Mouse (Mus musculus) midbrain, embryonic 11.5 days (tissue): Measurements from ENCODE around the gene Prss45. TPM values are rescaled to one million over a fixed set of nuclear protein-coding genes. Genes with fewer than 3 reads are reported as not detected.
A peak's percentile ranks its signal among the peaks of the same experiment; 100 is the strongest.
"Not testable (repeated sequence)": the region's sequence is repeated elsewhere in the genome, so short reads cannot be mapped to it uniquely, and the experiment has no call there.

Experiments
- ATAC-seq: fragments of 200-750 bp; cut with Nextera tagmentation; 2 replicates; pipeline ENCODE4 v1.8.0; 2017; ENCODE audit warnings: moderate TSS enrichment, moderate library complexity; ENCODE audit not compliant: low FRiP score
- DNase-seq: peaks from one replicate; pipeline ENCODE4 v3.0.0; 2015; ENCODE audit warnings: low spot score; ENCODE audit errors: missing footprints
- H3K27ac ChIP-seq: fragments of 300-500 bp; sonication (generic); 2 replicates; pipeline ENCODE4 v1.5.1; 2014; ENCODE audit warnings: low read depth, low read length
- H3K27me3 ChIP-seq: fragments of 300-500 bp; sonication (generic); 2 replicates; pipeline ENCODE4 v1.6.1; 2014; ENCODE audit warnings: mild to moderate bottlenecking, low read length, moderate library complexity, mixed read lengths; ENCODE audit not compliant: control insufficient read depth, insufficient read depth
- H3K36me3 ChIP-seq: fragments of 300-500 bp; sonication (generic); 2 replicates; pipeline ENCODE4 v1.6.1; 2014; ENCODE audit warnings: mild to moderate bottlenecking, low read length, moderate library complexity, mixed read lengths; ENCODE audit not compliant: control insufficient read depth, insufficient read depth
- H3K4me1 ChIP-seq: fragments of 300-500 bp; sonication (generic); 2 replicates; pipeline ENCODE4 v1.6.1; 2014; ENCODE audit warnings: low read length; ENCODE audit not compliant: control insufficient read depth, insufficient read depth
- H3K4me2 ChIP-seq: fragments of 300-500 bp; sonication (generic); 2 replicates; pipeline ENCODE4 v1.6.1; 2014; ENCODE audit warnings: mild to moderate bottlenecking, moderate library complexity
- H3K4me3 ChIP-seq: fragments of 300-500 bp; sonication (generic); 2 replicates; pipeline ENCODE4 v1.5.1; 2014; ENCODE audit warnings: low read depth, low read length
- H3K9ac ChIP-seq: fragments of 300-500 bp; sonication (generic); 2 replicates; pipeline ENCODE4 v1.6.1; 2014; ENCODE audit warnings: low read length
- H3K9me3 ChIP-seq: fragments of 300-500 bp; sonication (generic); 2 replicates; pipeline ENCODE4 v1.6.1; 2016; ENCODE audit warnings: low read length; ENCODE audit not compliant: control insufficient read depth
- WGBS: fragments of 180-500 bp; shearing (Covaris S2); extraction: QIAGEN DNeasy Blood & Tissue Kit; methylation state at CpG from one replicate; pipeline ENCODE4 v1.1.7; 2014; 5-methylcytosine and 5-hydroxymethylcytosine counted together
- polyA plus RNA-seq: library from polyadenylated mRNA; unstranded; fragments of >200 nt; fragmentation: Nextera tagmentation; extraction: Ambion mirVana; gene quantifications from 2 replicates; pipeline ENCODE4 v1.2.1, GENCODE M21; 2014

The Prss45 gene
- polyA plus RNA-seq, 1 experiment from 2014 or later = not detected

GRCm38 (mm10) chr9:110820546-110820945, 13.8 kb upstream of the Prss45 start:
- H3K27ac ChIP-seq, DNase-seq: not testable (repeated sequence)

DNA sequence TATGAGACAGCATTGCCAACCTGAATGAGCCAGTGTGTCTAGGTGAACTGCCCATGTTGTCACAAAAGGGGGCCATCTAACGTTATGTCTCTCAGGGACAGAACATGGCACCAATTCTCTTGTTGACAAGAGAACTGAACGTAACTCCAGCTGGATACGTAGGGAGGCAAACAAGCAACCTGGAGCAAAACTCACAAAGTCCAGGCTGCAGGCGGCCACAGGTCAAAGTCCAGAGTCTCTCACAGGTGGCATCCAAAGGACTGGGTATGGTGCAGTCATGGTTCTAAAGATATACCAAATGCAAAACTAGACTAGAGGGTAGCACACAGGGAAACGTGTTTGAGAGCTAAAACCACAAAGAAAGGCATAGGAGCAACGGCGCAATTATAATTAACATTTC, 13.0 kb upstream of the Prss45 start:
- Histone ChIP-seq H3K36me3 (no peaks in the 10 kb centered on the region), H3K9ac (no peak overlapping the region), H3K4me3 (no peak overlapping the region), H3K4me2 (no peak overlapping the region), H3K27ac (no peak overlapping the region), H3K9me3 (no peaks in the 10 kb centered on the region), H3K27me3 (no peaks in the 10 kb centered on the region), H3K4me1 (no peaks in the 10 kb centered on the region)
- DNase-seq (no peak), ATAC-seq (no peak)
- 88% methylated on average over 7 of the region's 7 CpGs for WGBS

More at GRCm38 (mm10) chr9:110820546-110820945, 13.8 kb upstream of the Prss45 start:
- not testable (repeated sequence) for H3K9me3 ChIP-seq, H3K36me3 ChIP-seq, H3K9ac ChIP-seq, H3K27me3 ChIP-seq, H3K4me2 ChIP-seq, H3K4me3 ChIP-seq, ATAC-seq, H3K4me1 ChIP-seq

DNA sequence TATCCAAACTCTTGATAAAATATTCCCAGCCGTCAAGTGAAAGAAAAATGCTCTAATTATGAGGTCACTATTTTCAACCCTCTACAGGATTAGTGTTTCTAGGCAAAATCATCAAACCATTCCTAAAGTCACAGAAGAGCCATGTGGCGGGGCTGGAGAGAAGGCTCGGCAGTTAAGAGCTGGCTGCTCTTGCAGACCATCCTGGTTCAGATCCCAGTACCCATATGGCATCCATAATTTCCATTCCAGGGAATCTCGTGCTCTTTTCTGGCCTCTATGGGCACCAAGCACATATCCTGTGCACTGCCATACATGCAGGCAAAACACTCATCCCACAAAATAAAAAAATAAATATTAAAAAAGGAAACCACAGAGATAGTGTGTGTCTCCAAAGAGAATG, 9.0 kb upstream of the Prss45 start:
- Histone ChIP-seq H3K36me3 (no peaks in the 10 kb centered on the region), H3K27me3 (no peaks in the 10 kb centered on the region), H3K4me2 (no peak overlapping the region), H3K4me3 (no peak overlapping the region), H3K9me3 (no peaks in the 10 kb centered on the region), H3K27ac (no peak overlapping the region), H3K9ac (no peak overlapping the region), H3K4me1 (no peaks in the 10 kb centered on the region)
- DNase-seq (no peak), ATAC-seq (no peak)
- 78% methylated on average over 4 of the region's 4 CpGs for WGBS

- DNase-seq (no peak), ATAC-seq (no peak)
- H3K27me3 ChIP-seq = no peaks in the 10 kb centered on the region
- no peaks in the 10 kb centered on the region for H3K9me3 ChIP-seq
- H3K27ac ChIP-seq = no peak overlapping the region
- no peak overlapping the region for H3K4me2 ChIP-seq
- H3K4me1 ChIP-seq = no peaks in the 10 kb centered on the region
- 79% methylated on average over 7 of the region's 7 CpGs for WGBS
- H3K36me3 ChIP-seq = no peaks in the 10 kb centered on the region
- H3K4me3 ChIP-seq = no peak overlapping the region
- H3K9ac ChIP-seq = no peak overlapping the region
Observed at GRCm38 (mm10) chr9:110825832-110826231, 8.6 kb upstream of the Prss45 start.

DNA sequence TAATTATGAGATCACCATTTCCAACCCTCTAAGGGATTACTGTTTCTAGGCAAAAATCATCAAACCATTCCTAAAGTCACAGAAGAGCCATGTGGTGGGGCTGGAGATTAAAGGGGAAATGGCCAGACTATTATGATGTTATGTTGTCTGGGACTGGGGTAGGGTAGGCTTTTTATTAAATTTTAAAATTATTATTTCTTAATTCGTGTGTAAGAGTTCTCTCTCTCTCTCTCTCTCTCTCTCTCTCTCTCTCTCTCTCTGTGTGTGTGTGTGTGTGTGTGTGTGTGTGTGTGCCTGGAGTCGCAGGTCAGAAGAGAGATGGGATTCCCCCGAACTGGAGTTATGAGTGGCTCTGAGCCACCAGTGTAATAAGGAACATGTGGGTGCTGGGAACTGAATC, 8.0 kb upstream of the Prss45 start, which contains the start of gene Prss43:
Gene Prss43 (plus strand): TSS at position 301 of the 400 bp plus-strand sequence.
- Histone ChIP-seq H3K36me3 (no peaks in the 10 kb centered on the region), H3K9me3 (no peaks in the 10 kb centered on the region), H3K4me2 (no peak within 1 kb of the TSS), H3K9ac (no peak within 1 kb of the TSS), H3K4me1 (no peaks in the 10 kb centered on the region), H3K27me3 (no peaks in the 10 kb centered on the region), H3K4me3 (no peak within 1 kb of the TSS), H3K27ac (no peak within 1 kb of the TSS)
- ATAC-seq (no peak), DNase-seq (no peak)
- 80% methylated on average over 3 of the region's 3 CpGs for WGBS

DNA sequence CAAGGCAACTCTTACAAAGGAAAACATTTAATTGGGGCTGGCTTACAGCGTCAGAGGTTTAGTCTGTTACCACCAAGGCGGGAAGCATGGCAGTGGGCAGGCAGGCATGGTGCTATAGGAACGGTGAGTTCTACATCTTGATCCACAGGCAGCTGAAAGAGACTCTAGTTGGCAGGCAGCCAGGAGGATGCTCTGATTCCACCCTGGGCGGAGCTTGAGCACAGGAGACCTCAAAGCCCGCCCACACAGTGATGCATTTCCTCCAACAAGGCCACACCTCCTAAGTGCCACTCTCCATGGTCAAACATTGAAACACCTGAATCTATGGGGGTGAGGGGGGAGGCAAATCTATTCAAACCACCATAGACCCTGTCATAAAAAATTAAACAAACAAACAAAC, 1.4 kb upstream of the Prss45 start:
- peak; percentile 77 for DNase-seq
- no peak overlapping the region for H3K4me2 ChIP-seq
- H3K27ac ChIP-seq = no peak overlapping the region

GRCm38 (mm10) chr9:110834961-110835360, 573 bp downstream of the Prss45 start:
- DNase-seq (no peak), ATAC-seq (no peak)
- Histone ChIP-seq H3K9me3 (no peaks in the 10 kb centered on the region), H3K9ac (no peak overlapping the region; the same call in 1 of the 2 replicates), H3K4me1 (no peaks in the 10 kb centered on the region), H3K36me3 (no peaks in the 10 kb centered on the region), H3K4me3 (no peak overlapping the region), H3K27ac (no peak overlapping the region), H3K27me3 (no peaks in the 10 kb centered on the region), H3K4me2 (no peak overlapping the region)
- WGBS = 30% methylated on average over 10 of the region's 10 CpGs

More for the DNA sequence above, 1.4 kb upstream of the Prss45 start:
- Histone ChIP-seq H3K36me3 (no peaks in the 10 kb centered on the region), H3K27me3 (no peaks in the 10 kb centered on the region), H3K9me3 (no peaks in the 10 kb centered on the region), H3K4me3 (no peak overlapping the region), H3K9ac (no peak overlapping the region), H3K4me1 (no peaks in the 10 kb centered on the region)
- ATAC-seq = no peak
- 83% methylated on average over 5 of the region's 5 CpGs for WGBS

GRCm38 (mm10) chr9:110836112-110836511, 1.7 kb downstream of the Prss45 start:
- no peaks in the 10 kb centered on the region for H3K27me3 ChIP-seq
- no peaks in the 10 kb centered on the region for H3K4me1 ChIP-seq
- 49% methylated on average over 2 of the region's 2 CpGs for WGBS
- no peak overlapping the region for H3K27ac ChIP-seq
- H3K4me3 ChIP-seq = no peak overlapping the region
- H3K9me3 ChIP-seq = no peaks in the 10 kb centered on the region
- H3K9ac ChIP-seq = no peak overlapping the region
- H3K4me2 ChIP-seq = no peak overlapping the region
- no peak for ATAC-seq
- H3K36me3 ChIP-seq = no peaks in the 10 kb centered on the region
- no peak for DNase-seq

DNA sequence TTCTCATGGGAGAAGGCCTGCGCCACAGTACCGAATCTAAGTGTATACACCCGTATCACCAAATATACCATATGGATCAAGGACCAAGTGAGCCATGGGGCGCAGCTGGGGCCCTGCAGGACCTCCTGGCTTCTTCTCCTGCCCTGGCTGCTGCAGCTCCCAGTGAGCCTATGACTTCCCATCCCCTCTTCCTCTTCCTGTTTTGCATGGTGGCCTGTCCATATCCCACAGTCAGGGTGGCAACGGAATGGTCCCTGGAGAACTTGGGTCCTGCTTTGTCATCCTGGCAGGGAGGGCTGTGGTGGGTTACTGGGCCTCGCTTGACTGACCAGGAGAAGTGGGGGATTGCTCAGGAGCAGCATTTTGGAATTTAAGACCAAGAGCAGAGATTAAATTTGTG, 6.5 kb downstream of the Prss45 start:
- Histone ChIP-seq H3K9me3 (no peaks in the 10 kb centered on the region), H3K36me3 (no peaks in the 10 kb centered on the region), H3K27me3 (no peaks in the 10 kb centered on the region), H3K27ac (no peak overlapping the region), H3K4me3 (no peak overlapping the region), H3K9ac (no peak overlapping the region), H3K4me1 (no peaks in the 10 kb centered on the region), H3K4me2 (no peak overlapping the region)
- 87% methylated on average over 6 of the region's 6 CpGs for WGBS
- DNase-seq (no peak), ATAC-seq (no peak)

DNA sequence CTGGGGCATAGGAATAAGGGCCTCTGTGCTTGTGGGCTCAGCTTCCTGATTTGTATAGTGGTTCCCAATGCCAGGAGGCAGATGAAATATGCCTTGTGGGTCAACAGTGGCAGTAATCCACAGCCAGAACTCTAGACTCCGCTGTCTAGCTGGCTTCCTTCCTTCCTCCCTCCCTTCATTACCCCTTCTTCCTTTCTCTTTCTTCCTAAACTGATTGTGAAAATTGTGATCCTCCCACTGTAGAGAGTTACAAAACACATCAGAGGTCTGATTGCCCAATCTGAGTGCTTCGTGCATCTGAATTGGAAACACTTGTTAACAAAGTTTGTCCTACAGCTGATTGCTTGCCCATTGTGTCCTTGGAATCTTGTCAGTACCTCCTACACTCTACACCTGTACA, 7.0 kb downstream of the Prss45 start:
- WGBS = 80% methylated on average over 2 of the region's 2 CpGs

More for the DNA sequence above, 7.0 kb downstream of the Prss45 start:
- no peak overlapping the region for H3K27ac ChIP-seq
- H3K4me2 ChIP-seq = no peak overlapping the region
- no peak overlapping the region for H3K4me3 ChIP-seq
- DNase-seq (no peak), ATAC-seq (no peak)
- no peaks in the 10 kb centered on the region for H3K36me3 ChIP-seq
- H3K9ac ChIP-seq = no peak overlapping the region
- no peaks in the 10 kb centered on the region for H3K4me1 ChIP-seq
- no peaks in the 10 kb centered on the region for H3K27me3 ChIP-seq
- no peaks in the 10 kb centered on the region for H3K9me3 ChIP-seq
